Mouse (Mus musculus): ENCODE results near the gene Chd2. TPM values are rescaled to one million over a fixed set of nuclear protein-coding genes. Genes with fewer than 3 reads are reported as not detected.
"Not testable (repeated sequence)": the region's sequence is repeated elsewhere in the genome, so short reads cannot be mapped to it uniquely, and the experiment has no call there.

Gene Chd2
- polyA plus RNA-seq, 1 experiment from 2014 or later, result 61.7 TPM

GRCm38 (mm10) chr7:73579072-73579731 is 37.6 kb upstream of the Chd2 start:
- Histone ChIP-seq H3K9me3 (replicated peaks) (no peaks in the 10 kb centered on the region), H3K27me3 (no peaks in the 10 kb centered on the region), H3K4me2 (no peak overlapping the region), H3K36me3 (no peaks in the 10 kb centered on the region), H3K4me1 (peaks cover 40% of the 10 kb centered on the region), H3K9ac (no peak overlapping the region), H3K27ac (peak overlapping the region; percentile 49; the same call in 1 of the 2 replicates), H3K4me3 (replicated peaks) (no peak overlapping the region)
- ATAC-seq (replicated peaks; ENCODE audit: low FRiP score), result no peak
- 55% methylated on average over 8 of the region's 8 CpGs for WGBS

GRCm38 (mm10) chr7:73577888-73578421 is 36.3 kb upstream of the Chd2 start:
- Histone ChIP-seq H3K4me3 (replicated peaks) (no peak overlapping the region), H3K27me3 (no peaks in the 10 kb centered on the region), H3K9me3 (replicated peaks) (no peaks in the 10 kb centered on the region), H3K9ac (no peak overlapping the region), H3K4me2 (no peak overlapping the region), H3K36me3 (no peaks in the 10 kb centered on the region), H3K4me1 (peaks cover 30% of the 10 kb centered on the region), H3K27ac (no peak overlapping the region; the same call in 1 of the 2 replicates)
- ATAC-seq (replicated peaks; ENCODE audit: low FRiP score), result no peak
- WGBS, result 80% methylated on average over 6 of the region's 6 CpGs

GRCm38 (mm10) chr7:73576101-73576936 is 34.7 kb upstream of the Chd2 start:
- WGBS, result 60% methylated on average over 16 of the region's 16 CpGs
- Histone ChIP-seq H3K36me3 (no peaks in the 10 kb centered on the region), H3K4me2 (no peak overlapping the region), H3K4me3 (replicated peaks) (no peak overlapping the region), H3K9me3 (replicated peaks) (no peaks in the 10 kb centered on the region), H3K27ac (no peak overlapping the region), H3K9ac (no peak overlapping the region), H3K27me3 (no peaks in the 10 kb centered on the region), H3K4me1 (peaks cover 30% of the 10 kb centered on the region)
- ATAC-seq (replicated peaks; ENCODE audit: low FRiP score), result no peak

- Histone ChIP-seq H3K27me3 (no peaks in the 10 kb centered on the region), H3K9ac (no peak overlapping the region), H3K27ac (no peak overlapping the region), H3K4me3 (replicated peaks) (no peak overlapping the region), H3K4me2 (no peak overlapping the region), H3K9me3 (replicated peaks) (no peaks in the 10 kb centered on the region), H3K4me1 (peaks cover 32% of the 10 kb centered on the region), H3K36me3 (no peaks in the 10 kb centered on the region)
- ATAC-seq (replicated peaks; ENCODE audit: low FRiP score), result no peak
- 68% methylated on average over 8 of the region's 8 CpGs for WGBS
Measured at GRCm38 (mm10) chr7:73575257-73575656, 33.6 kb upstream of the Chd2 start.

GRCm38 (mm10) chr7:73574673-73575072 is 33.0 kb upstream of the Chd2 start:
- H3K9ac ChIP-seq; H3K9me3 ChIP-seq (replicated peaks); ATAC-seq (replicated peaks; ENCODE audit: low FRiP score); H3K36me3 ChIP-seq; H3K27me3 ChIP-seq; H3K4me3 ChIP-seq (replicated peaks); H3K4me2 ChIP-seq; H3K27ac ChIP-seq: not testable (repeated sequence)
- 80% methylated on average over 3 of the region's 3 CpGs for whole genome bisulfite sequencing
- peaks cover 32% of the 10 kb centered on the region for H3K4me1 ChIP-seq

GRCm38 (mm10) chr7:73572571-73572970 is 30.9 kb upstream of the Chd2 start:
- no peaks in the 10 kb centered on the region for H3K9me3 ChIP-seq (replicated peaks)
- WGBS, result 67% methylated on average over 3 of the region's 3 CpGs
- H3K27me3 ChIP-seq, result no peaks in the 10 kb centered on the region
- H3K4me3 ChIP-seq (replicated peaks), result no peak overlapping the region
- H3K4me1 ChIP-seq, result peaks cover 18% of the 10 kb centered on the region
- no peak overlapping the region for H3K9ac ChIP-seq
- no peak overlapping the region for H3K27ac ChIP-seq
- no peak for ATAC-seq (replicated peaks; ENCODE audit: low FRiP score)
- no peak overlapping the region for H3K4me2 ChIP-seq
- H3K36me3 ChIP-seq, result no peaks in the 10 kb centered on the region

GRCm38 (mm10) chr7:73568801-73569403 is 27.3 kb upstream of the Chd2 start:
- H3K4me1 ChIP-seq, result peaks cover 10% of the 10 kb centered on the region
- 90% methylated on average over 3 of the region's 3 CpGs for WGBS
- H3K4me3 ChIP-seq (replicated peaks), result no peak overlapping the region
- H3K9me3 ChIP-seq (replicated peaks), result no peaks in the 10 kb centered on the region
- H3K4me2 ChIP-seq, result no peak overlapping the region
- no peaks in the 10 kb centered on the region for H3K27me3 ChIP-seq
- H3K9ac ChIP-seq, result no peak overlapping the region
- no peaks in the 10 kb centered on the region for H3K36me3 ChIP-seq
- ATAC-seq (replicated peaks; ENCODE audit: low FRiP score), result no peak
- H3K27ac ChIP-seq, result no peak overlapping the region

- no peak overlapping the region for H3K4me3 ChIP-seq (replicated peaks)
- H3K27me3 ChIP-seq, result no peaks in the 10 kb centered on the region
- peaks cover 10% of the 10 kb centered on the region for H3K4me1 ChIP-seq
- H3K9ac ChIP-seq, result no peak overlapping the region
- 44% methylated on average over 4 of the region's 4 CpGs for WGBS
- no peaks in the 10 kb centered on the region for H3K36me3 ChIP-seq
- no peaks in the 10 kb centered on the region for H3K9me3 ChIP-seq (replicated peaks)
- no peak overlapping the region for H3K4me2 ChIP-seq
- ATAC-seq (replicated peaks; ENCODE audit: low FRiP score), result no peak
- no peak overlapping the region for H3K27ac ChIP-seq
Measured at GRCm38 (mm10) chr7:73567754-73568161, 26.1 kb upstream of the Chd2 start.

- no peaks in the 10 kb centered on the region for H3K27me3 ChIP-seq
- H3K27ac ChIP-seq, result no peak overlapping the region
- no peaks in the 10 kb centered on the region for H3K9me3 ChIP-seq (replicated peaks)
- no peak overlapping the region for H3K4me2 ChIP-seq
- H3K4me3 ChIP-seq (replicated peaks), result no peak overlapping the region
- 62% methylated on average over 6 of the region's 6 CpGs for WGBS
- H3K9ac ChIP-seq, result no peak overlapping the region
- H3K36me3 ChIP-seq, result no peaks in the 10 kb centered on the region
- ATAC-seq (replicated peaks; ENCODE audit: low FRiP score), result no peak
- peaks cover 19% of the 10 kb centered on the region for H3K4me1 ChIP-seq
Measured at GRCm38 (mm10) chr7:73564131-73564530, 22.5 kb upstream of the Chd2 start.

GRCm38 (mm10) chr7:73561492-73562055 is 19.9 kb upstream of the Chd2 start:
- no peak for ATAC-seq (replicated peaks; ENCODE audit: low FRiP score)
- no peak overlapping the region for H3K4me2 ChIP-seq
- H3K9ac ChIP-seq, result no peak overlapping the region
- WGBS, result 48% methylated on average over 10 of the region's 10 CpGs
- H3K9me3 ChIP-seq (replicated peaks), result no peaks in the 10 kb centered on the region
- H3K27me3 ChIP-seq, result no peaks in the 10 kb centered on the region
- H3K4me1 ChIP-seq, result peaks cover 11% of the 10 kb centered on the region
- H3K27ac ChIP-seq, result no peak overlapping the region
- no peaks in the 10 kb centered on the region for H3K36me3 ChIP-seq
- H3K4me3 ChIP-seq (replicated peaks), result no peak overlapping the region

GRCm38 (mm10) chr7:73560811-73561210 is 19.2 kb upstream of the Chd2 start:
- WGBS, result 86% methylated on average over 6 of the region's 6 CpGs
- H3K4me1 ChIP-seq, result peaks cover 11% of the 10 kb centered on the region
- ATAC-seq (replicated peaks; ENCODE audit: low FRiP score), result no peak

GRCm38 (mm10) chr7:73559853-73560190 is 18.2 kb upstream of the Chd2 start:
- 73% methylated on average over 6 of the region's 6 CpGs for WGBS
- peak overlapping the region; percentile 87 for H3K4me3 ChIP-seq (replicated peaks)
- H3K9me3 ChIP-seq (replicated peaks), result no peaks in the 10 kb centered on the region
- H3K4me1 ChIP-seq, result peaks cover 11% of the 10 kb centered on the region
- peak overlapping the region; percentile 67; the same call in 1 of the 2 replicates for H3K9ac ChIP-seq
- no peak for ATAC-seq (replicated peaks; ENCODE audit: low FRiP score)
- H3K4me2 ChIP-seq, result peak overlapping the region; percentile 66
- H3K36me3 ChIP-seq, result no peaks in the 10 kb centered on the region
- H3K27ac ChIP-seq, result peak overlapping the region; percentile 99
- H3K27me3 ChIP-seq, result no peaks in the 10 kb centered on the region

More at GRCm38 (mm10) chr7:73560811-73561210, 19.2 kb upstream of the Chd2 start:
- H3K4me3 ChIP-seq (replicated peaks), result no peak overlapping the region
- H3K27ac ChIP-seq, result no peak overlapping the region
- H3K9me3 ChIP-seq (replicated peaks), result no peaks in the 10 kb centered on the region
- H3K36me3 ChIP-seq, result no peaks in the 10 kb centered on the region
- no peak overlapping the region for H3K9ac ChIP-seq
- no peaks in the 10 kb centered on the region for H3K27me3 ChIP-seq
- no peak overlapping the region for H3K4me2 ChIP-seq
